Mouse (Mus musculus): ENCODE measurements around the gene Trpm5. TPM values are rescaled to one million over a fixed set of nuclear protein-coding genes. Genes with fewer than 3 reads are reported as not detected.

The Trpm5 gene
- polyA plus RNA-seq, 1 experiment from 2014 or later: 0.78 TPM

GRCm38 (mm10) chr7:143020764-143021163 lies 73.7 kb downstream of the Trpm5 start:
- Histone ChIP-seq H3K36me3 (ENCODE audit: control insufficient read depth, insufficient read depth) (no peaks in the 10 kb centered on the region; the same call in 1 of the 2 replicates), H3K9me3 (replicated peaks; ENCODE audit: control insufficient read depth, low read length) (no peaks in the 10 kb centered on the region), H3K27me3 (ENCODE audit: control insufficient read depth, insufficient read depth, low read depth, low read length) (no peaks in the 10 kb centered on the region), H3K4me2 (ENCODE audit: low read depth, low read length) (no peak overlapping the region), H3K4me3 (ENCODE audit: low read depth, low read length) (no peak overlapping the region), H3K9ac (ENCODE audit: low read depth, low read length) (no peak overlapping the region), H3K4me1 (ENCODE audit: control insufficient read depth, low read depth, low read length) (peaks cover 6% of the 10 kb centered on the region), H3K27ac (ENCODE audit: low read length) (no peak overlapping the region)
- WGBS (ENCODE audit: insufficient replicate concordance): 71% methylated on average over 3 of the region's 3 CpGs
- no peak for ATAC-seq (ENCODE audit: low read depth)

- H3K36me3 ChIP-seq (ENCODE audit: control insufficient read depth, insufficient read depth): no peaks in the 10 kb centered on the region; the same call in 1 of the 2 replicates
- H3K4me1 ChIP-seq (ENCODE audit: control insufficient read depth, low read depth, low read length): peaks cover 8% of the 10 kb centered on the region
- no peaks in the 10 kb centered on the region for H3K27me3 ChIP-seq (ENCODE audit: control insufficient read depth, insufficient read depth, low read depth, low read length)
- no peak for ATAC-seq (ENCODE audit: low read depth)
- no peak overlapping the region for H3K4me3 ChIP-seq (ENCODE audit: low read depth, low read length)
- H3K27ac ChIP-seq (ENCODE audit: low read length): no peak overlapping the region
- H3K9me3 ChIP-seq (replicated peaks; ENCODE audit: control insufficient read depth, low read length): no peaks in the 10 kb centered on the region
- H3K4me2 ChIP-seq (ENCODE audit: low read depth, low read length): no peak overlapping the region
- H3K9ac ChIP-seq (ENCODE audit: low read depth, low read length): no peak overlapping the region
Measured at GRCm38 (mm10) chr7:143020040-143020439, 74.4 kb downstream of the Trpm5 start.

Other genes with a start within 250 kb of the Trpm5 start
- 0.06 and 0.35 TPM in 2 replicates for gene Th, start 163.5 kb downstream of the Trpm5 start, polyA plus RNA-seq (2015; fragmentation: Nextera tagmentation; extraction: Ambion mirVana)
- gene Ascl2, start 125.4 kb downstream of the Trpm5 start, polyA plus RNA-seq (2015; fragmentation: Nextera tagmentation; extraction: Ambion mirVana): 0.29 and 0.91 TPM in 2 replicates
- 69.6 and 71.3 TPM in 2 replicates for gene Tspan32, start 89.6 kb downstream of the Trpm5 start, polyA plus RNA-seq (2015; fragmentation: Nextera tagmentation; extraction: Ambion mirVana)
- 139 and 152 TPM in 2 replicates for gene Cd81, start 41.9 kb downstream of the Trpm5 start, polyA plus RNA-seq (2015; fragmentation: Nextera tagmentation; extraction: Ambion mirVana)
- 33.7 and 34.1 TPM in 2 replicates for gene Tssc4, start 25.4 kb downstream of the Trpm5 start, polyA plus RNA-seq (2015; fragmentation: Nextera tagmentation; extraction: Ambion mirVana)
- gene Kcnq1, start 11.7 kb upstream of the Trpm5 start, polyA plus RNA-seq (2015; fragmentation: Nextera tagmentation; extraction: Ambion mirVana): 0.36 and 0.65 TPM in 2 replicates

Data from liver, embryonic 16.5 days (tissue).